Mouse (Mus musculus): ENCODE measurements around the gene Olfr93.
A peak's percentile ranks its signal among the peaks of the same experiment; 100 is the strongest.

Olfr93 gene

GRCm38 (mm10) chr17:37161394-37161793 lies at the start of gene Olfr93:
TSS of gene Olfr93 (minus strand) at chr17:37161494.
- H3K4me3 ChIP-seq (replicated peaks; ENCODE audit: low read length) = no peak within 1 kb of the TSS
- no peaks in the 10 kb centered on the region for H3K27me3 ChIP-seq (ENCODE audit: insufficient read depth, low read length)
- TF ChIP-seq NANOG (IDR thresholded peaks at IDR 0.05; ENCODE audit: borderline replicate concordance, low read length) (no peak), POU5F1 (IDR thresholded peaks at IDR 0.05; ENCODE audit: borderline replicate concordance, low read length) (no peak), CTCF (conservative IDR thresholded peaks at IDR 0.05; ENCODE audit: low read length) (no peak)
- no peaks in the 10 kb centered on the region for H3K9me3 ChIP-seq (ENCODE audit: low read length)
- no peaks in the 10 kb centered on the region; the same call in 1 of the 2 replicates for H3K4me1 ChIP-seq (replicated peaks; ENCODE audit: low read depth, low read length)
- H3K36me3 ChIP-seq (ENCODE audit: insufficient read depth, low read length) = no peaks in the 10 kb centered on the region

- Histone ChIP-seq H3K27me3 (ENCODE audit: insufficient read depth, low read length) (peaks cover 13% of the 10 kb centered on the region), H3K4me3 (replicated peaks; ENCODE audit: low read length) (no peak overlapping the region), H3K9me3 (ENCODE audit: low read length) (no peaks in the 10 kb centered on the region), H3K36me3 (ENCODE audit: insufficient read depth, low read length) (no peaks in the 10 kb centered on the region), H3K4me1 (replicated peaks; ENCODE audit: low read depth, low read length) (no peaks in the 10 kb centered on the region)
- no peak for TF ChIP-seq NANOG (IDR thresholded peaks at IDR 0.05; ENCODE audit: borderline replicate concordance, low read length)
- no peak for TF ChIP-seq CTCF (conservative IDR thresholded peaks at IDR 0.05; ENCODE audit: low read length)
- TF ChIP-seq POU5F1 (IDR thresholded peaks at IDR 0.05; ENCODE audit: borderline replicate concordance, low read length) = no peak
These were observed 42.6 kb upstream of the Olfr93 start for GRCm38 (mm10) chr17:37203917-37204236.

GRCm38 (mm10) chr17:37203206-37203916 lies 42.1 kb upstream of the Olfr93 start:
- no peaks in the 10 kb centered on the region for H3K9me3 ChIP-seq (ENCODE audit: low read length)

GRCm38 (mm10) chr17:37200894-37201293 lies 39.6 kb upstream of the Olfr93 start, which contains the start of gene Olfr94:
TSS of gene Olfr94 (minus strand) at chr17:37200994.
- Histone ChIP-seq H3K36me3 (ENCODE audit: insufficient read depth, low read length) (no peaks in the 10 kb centered on the region), H3K4me3 (replicated peaks; ENCODE audit: low read length) (no peak within 1 kb of the TSS), H3K9me3 (ENCODE audit: low read length) (no peaks in the 10 kb centered on the region), H3K4me1 (replicated peaks; ENCODE audit: low read depth, low read length) (peaks cover 19% of the 10 kb centered on the region), H3K27me3 (ENCODE audit: insufficient read depth, low read length) (peaks cover 32% of the 10 kb centered on the region)
- TF ChIP-seq POU5F1 (IDR thresholded peaks at IDR 0.05; ENCODE audit: borderline replicate concordance, low read length) (no peak), CTCF (conservative IDR thresholded peaks at IDR 0.05; ENCODE audit: low read length) (no peak), NANOG (IDR thresholded peaks at IDR 0.05; ENCODE audit: borderline replicate concordance, low read length) (no peak)

More at GRCm38 (mm10) chr17:37203206-37203916, 42.1 kb upstream of the Olfr93 start:
- H3K4me1 ChIP-seq (replicated peaks; ENCODE audit: low read depth, low read length) = 0 out of 2 replicates have a peak, but pooled peaks cover under 1% of the 10 kb centered on the region
- peaks cover 12% of the 10 kb centered on the region for H3K27me3 ChIP-seq (ENCODE audit: insufficient read depth, low read length)
- H3K36me3 ChIP-seq (ENCODE audit: insufficient read depth, low read length) = no peaks in the 10 kb centered on the region
- TF ChIP-seq POU5F1 (IDR thresholded peaks at IDR 0.05; ENCODE audit: borderline replicate concordance, low read length) = no peak
- TF ChIP-seq NANOG (IDR thresholded peaks at IDR 0.05; ENCODE audit: borderline replicate concordance, low read length) = no peak
- TF ChIP-seq CTCF (conservative IDR thresholded peaks at IDR 0.05; ENCODE audit: low read length) = peak; percentile 90
- no peak overlapping the region for H3K4me3 ChIP-seq (replicated peaks; ENCODE audit: low read length)

GRCm38 (mm10) chr17:37196845-37197724 lies 35.8 kb upstream of the Olfr93 start:
- H3K4me3 ChIP-seq (replicated peaks; ENCODE audit: low read length) = peak overlapping the region; percentile 84
- TF ChIP-seq POU5F1 (IDR thresholded peaks at IDR 0.05; ENCODE audit: borderline replicate concordance, low read length) = no peak
- no peak for TF ChIP-seq NANOG (IDR thresholded peaks at IDR 0.05; ENCODE audit: borderline replicate concordance, low read length)
- no peak for TF ChIP-seq CTCF (conservative IDR thresholded peaks at IDR 0.05; ENCODE audit: low read length)
- peaks cover 19% of the 10 kb centered on the region for H3K4me1 ChIP-seq (replicated peaks; ENCODE audit: low read depth, low read length)
- H3K36me3 ChIP-seq (ENCODE audit: insufficient read depth, low read length) = no peaks in the 10 kb centered on the region
- H3K9me3 ChIP-seq (ENCODE audit: low read length) = no peaks in the 10 kb centered on the region
- peaks cover 44% of the 10 kb centered on the region for H3K27me3 ChIP-seq (ENCODE audit: insufficient read depth, low read length)

GRCm38 (mm10) chr17:37194782-37195181 lies 33.5 kb upstream of the Olfr93 start:
- Histone ChIP-seq H3K4me3 (replicated peaks; ENCODE audit: low read length) (no peak overlapping the region), H3K9me3 (ENCODE audit: low read length) (no peaks in the 10 kb centered on the region), H3K36me3 (ENCODE audit: insufficient read depth, low read length) (no peaks in the 10 kb centered on the region), H3K4me1 (replicated peaks; ENCODE audit: low read depth, low read length) (peaks cover 19% of the 10 kb centered on the region), H3K27me3 (ENCODE audit: insufficient read depth, low read length) (peaks cover 37% of the 10 kb centered on the region)
- TF ChIP-seq CTCF (conservative IDR thresholded peaks at IDR 0.05; ENCODE audit: low read length) = no peak
- TF ChIP-seq POU5F1 (IDR thresholded peaks at IDR 0.05; ENCODE audit: borderline replicate concordance, low read length) = no peak
- TF ChIP-seq NANOG (IDR thresholded peaks at IDR 0.05; ENCODE audit: borderline replicate concordance, low read length) = no peak

- Histone ChIP-seq H3K27me3 (ENCODE audit: insufficient read depth, low read length) (peaks cover 37% of the 10 kb centered on the region), H3K4me3 (replicated peaks; ENCODE audit: low read length) (no peak within 1 kb of the TSS), H3K4me1 (replicated peaks; ENCODE audit: low read depth, low read length) (peaks cover 19% of the 10 kb centered on the region), H3K9me3 (ENCODE audit: low read length) (no peaks in the 10 kb centered on the region), H3K36me3 (ENCODE audit: insufficient read depth, low read length) (no peaks in the 10 kb centered on the region)
- TF ChIP-seq POU5F1 (IDR thresholded peaks at IDR 0.05; ENCODE audit: borderline replicate concordance, low read length) (no peak), NANOG (IDR thresholded peaks at IDR 0.05; ENCODE audit: borderline replicate concordance, low read length) (no peak), CTCF (conservative IDR thresholded peaks at IDR 0.05; ENCODE audit: low read length) (no peak)
These were observed 32.4 kb upstream of the Olfr93 start, which contains the start of gene Ubd for GRCm38 (mm10) chr17:37193656-37194055. TSS of gene Ubd (plus strand) at chr17:37193892.

GRCm38 (mm10) chr17:37193032-37193431 lies 31.7 kb upstream of the Olfr93 start:
- no peak overlapping the region for H3K4me3 ChIP-seq (replicated peaks; ENCODE audit: low read length)
- H3K4me1 ChIP-seq (replicated peaks; ENCODE audit: low read depth, low read length) = peaks cover 15% of the 10 kb centered on the region
- no peaks in the 10 kb centered on the region for H3K36me3 ChIP-seq (ENCODE audit: insufficient read depth, low read length)
- no peaks in the 10 kb centered on the region for H3K9me3 ChIP-seq (ENCODE audit: low read length)
- TF ChIP-seq POU5F1 (IDR thresholded peaks at IDR 0.05; ENCODE audit: borderline replicate concordance, low read length) = no peak
- TF ChIP-seq CTCF (conservative IDR thresholded peaks at IDR 0.05; ENCODE audit: low read length) = no peak
- peaks cover 32% of the 10 kb centered on the region for H3K27me3 ChIP-seq (ENCODE audit: insufficient read depth, low read length)

All from E14TG2a.4 (cell line).